Mouse (Mus musculus) liver, embryonic 14.5 days (tissue): Measurements from ENCODE around the gene Dlx5.

Experiments used
- CTCF ChIP-seq: IDR thresholded peaks from 2 replicates; pipeline ENCODE4 v1.5.1; 2016; ENCODE audit warnings: antibody characterized with exemption, low read depth, control low read depth
- EP300 ChIP-seq: IDR thresholded peaks from 2 replicates; pipeline ENCODE4 v1.6.1; 2016; ENCODE audit warnings: antibody characterized with exemption, low read depth

- TF ChIP-seq CTCF = no peak
- no peak for TF ChIP-seq EP300
These were observed 24.1 kb downstream of the Dlx5 start for GRCm38 (mm10) chr6:6857766-6858165.
